Mouse (Mus musculus) left cerebral cortex, postnatal 4 days (tissue): ENCODE data around the gene Tmem138. TPM values are rescaled to one million over a fixed set of nuclear protein-coding genes. Genes with fewer than 3 reads are reported as not detected.

Experiments used
- total RNA-seq, 2 experiments: library from RNA; stranded (reverse); gene quantifications; 2 replicates each; pipeline ENCODE4 v1.2.3; 2021

Gene Tmem138
- total RNA-seq, 2 experiments from 2014 or later: 14.2 to 17.0 TPM

Other genes with a start within 250 kb of the Tmem138 start
- gene Syt7, start 188.3 kb downstream of the Tmem138 start, total RNA-seq: 100 to 1,000 TPM; 209 to 213 TPM
- gene Lrrc10b, start 119.9 kb downstream of the Tmem138 start, total RNA-seq: 1 to 10 TPM; 3.7 to 5.0 TPM
- gene Ppp1r32, start 94.4 kb downstream of the Tmem138 start, total RNA-seq: 1 to 10 TPM in 1 of 2 experiments, under 1 TPM in 1; 0.87 to 1.9 TPM
- gene Cpsf7, start 52.1 kb downstream of the Tmem138 start, total RNA-seq: 10 to 100 TPM; 86.5 to 90.9 TPM
- gene Sdhaf2, start 51.2 kb downstream of the Tmem138 start, total RNA-seq: 10 to 100 TPM; 40.8 to 42.5 TPM
- 10 to 100 TPM; 15.4 to 17.8 TPM for gene Tmem216, start 21.1 kb downstream of the Tmem138 start, total RNA-seq
- gene Cyb561a3, start 190 bp downstream of the Tmem138 start, total RNA-seq: 10 to 100 TPM; 14.7 to 17.2 TPM
- 100 to 1,000 TPM; 249 TPM for gene Ddb1, start 28.0 kb upstream of the Tmem138 start, total RNA-seq
- gene Tkfc, start 28.3 kb upstream of the Tmem138 start, total RNA-seq: 10 to 100 TPM; 25.5 to 29.9 TPM
- 1 to 10 TPM; 1.3 to 1.8 TPM for gene Vwce, start 56.9 kb upstream of the Tmem138 start, total RNA-seq
- not detected for gene Pga5, start 100.7 kb upstream of the Tmem138 start, total RNA-seq
- 10 to 100 TPM; 24.1 to 24.9 TPM for gene Vps37c, start 111.4 kb upstream of the Tmem138 start, total RNA-seq
- not detected for gene Cd5, start 161.6 kb upstream of the Tmem138 start, total RNA-seq